Mouse (Mus musculus): ENCODE data around the gene Lyplal1. TPM values are rescaled to one million over a fixed set of nuclear protein-coding genes. Genes with fewer than 3 reads are reported as not detected.

Lyplal1 gene
- 17.7 and 19.5 TPM in 2 replicates for polyA plus RNA-seq (2016; fragmentation: Nextera tagmentation; extraction: Ambion mirVana)

- Histone ChIP-seq H3K4me1 (0 out of 2 replicates have a peak, but pooled peaks cover 2% of the 10 kb centered on the region), H3K9ac (replicated peaks) (peak within 1 kb of the TSS; percentile 73), H3K9me3 (no peaks in the 10 kb centered on the region), H3K27me3 (no peaks in the 10 kb centered on the region), H3K27ac (replicated peaks) (peak within 1 kb of the TSS; percentile 72), H3K4me3 (peak within 1 kb of the TSS; percentile 67), H3K4me2 (replicated peaks) (peak within 1 kb of the TSS; percentile 76), H3K36me3 (no peaks in the 10 kb centered on the region)
- ATAC-seq (ENCODE audit: low FRiP score, low read depth): peak; percentile 97
- WGBS: 5% methylated on average over 43 of the region's 44 CpGs
These were observed at the start of gene Lyplal1 for GRCm38 (mm10) chr1:186116701-186117488. Gene Lyplal1 (minus strand): TSS chr1:186117310.

- 60% methylated on average over 2 of the region's 2 CpGs for WGBS
- ATAC-seq (ENCODE audit: low FRiP score, low read depth): no peak
- no peak overlapping the region for H3K4me2 ChIP-seq (replicated peaks)
These were observed 46.5 kb upstream of the Lyplal1 start for GRCm38 (mm10) chr1:186163616-186164015.

GRCm38 (mm10) chr1:186163206-186163605 is 46.1 kb upstream of the Lyplal1 start:
- H3K27me3 ChIP-seq: no peaks in the 10 kb centered on the region
- H3K36me3 ChIP-seq: no peaks in the 10 kb centered on the region
- no peak overlapping the region for H3K27ac ChIP-seq (replicated peaks)
- H3K4me3 ChIP-seq: no peak overlapping the region
- H3K9me3 ChIP-seq: no peaks in the 10 kb centered on the region
- WGBS: 60% methylated on average over 12 of the region's 12 CpGs
- no peak overlapping the region for H3K9ac ChIP-seq (replicated peaks)
- H3K4me2 ChIP-seq (replicated peaks): no peak overlapping the region
- no peaks in the 10 kb centered on the region for H3K4me1 ChIP-seq
- ATAC-seq (ENCODE audit: low FRiP score, low read depth): no peak

More at GRCm38 (mm10) chr1:186163616-186164015, 46.5 kb upstream of the Lyplal1 start:
- Histone ChIP-seq H3K36me3 (no peaks in the 10 kb centered on the region), H3K4me1 (no peaks in the 10 kb centered on the region), H3K9me3 (no peaks in the 10 kb centered on the region), H3K27ac (replicated peaks) (no peak overlapping the region), H3K4me3 (no peak overlapping the region), H3K27me3 (no peaks in the 10 kb centered on the region), H3K9ac (replicated peaks) (no peak overlapping the region)

GRCm38 (mm10) chr1:186150376-186150775 is 33.3 kb upstream of the Lyplal1 start:
- Histone ChIP-seq H3K36me3 (no peaks in the 10 kb centered on the region), H3K4me2 (replicated peaks) (no peak overlapping the region), H3K9me3 (no peaks in the 10 kb centered on the region), H3K27me3 (no peaks in the 10 kb centered on the region), H3K27ac (replicated peaks) (no peak overlapping the region), H3K4me1 (no peaks in the 10 kb centered on the region), H3K4me3 (no peak overlapping the region), H3K9ac (replicated peaks) (no peak overlapping the region)
- WGBS: 79% methylated on average over 5 of the region's 5 CpGs
- peak; percentile 38; the same call in 1 of the 2 replicates for ATAC-seq (ENCODE audit: low FRiP score, low read depth)

GRCm38 (mm10) chr1:186145444-186145843 is 28.3 kb upstream of the Lyplal1 start:
- Histone ChIP-seq H3K9ac (replicated peaks) (no peak overlapping the region), H3K4me1 (no peaks in the 10 kb centered on the region), H3K9me3 (no peaks in the 10 kb centered on the region), H3K4me3 (no peak overlapping the region), H3K27me3 (no peaks in the 10 kb centered on the region), H3K4me2 (replicated peaks) (no peak overlapping the region), H3K36me3 (no peaks in the 10 kb centered on the region), H3K27ac (replicated peaks) (no peak overlapping the region)
- peak; percentile 47; the same call in 1 of the 2 replicates for ATAC-seq (ENCODE audit: low FRiP score, low read depth)
- WGBS: 51% methylated on average over 6 of the region's 6 CpGs

- WGBS: 83% methylated on average over 2 of the region's 2 CpGs
- H3K4me2 ChIP-seq (replicated peaks): no peak overlapping the region
- H3K27me3 ChIP-seq: no peaks in the 10 kb centered on the region
- no peak overlapping the region for H3K4me3 ChIP-seq
- H3K4me1 ChIP-seq: no peaks in the 10 kb centered on the region
- ATAC-seq (ENCODE audit: low FRiP score, low read depth): no peak
- no peaks in the 10 kb centered on the region for H3K36me3 ChIP-seq
- H3K27ac ChIP-seq (replicated peaks): no peak overlapping the region
- H3K9ac ChIP-seq (replicated peaks): no peak overlapping the region
- no peaks in the 10 kb centered on the region for H3K9me3 ChIP-seq
These were observed 23.1 kb upstream of the Lyplal1 start for GRCm38 (mm10) chr1:186140191-186140590.

- Histone ChIP-seq H3K4me1 (no peaks in the 10 kb centered on the region), H3K4me3 (no peak overlapping the region), H3K4me2 (replicated peaks) (no peak overlapping the region), H3K36me3 (no peaks in the 10 kb centered on the region), H3K9me3 (no peaks in the 10 kb centered on the region), H3K9ac (replicated peaks) (no peak overlapping the region), H3K27me3 (no peaks in the 10 kb centered on the region), H3K27ac (replicated peaks) (no peak overlapping the region)
- WGBS: 72% methylated on average over 12 of the region's 12 CpGs
- no peak for ATAC-seq (ENCODE audit: low FRiP score, low read depth)
These were observed 20.8 kb upstream of the Lyplal1 start for GRCm38 (mm10) chr1:186137873-186138272.

- Histone ChIP-seq H3K9ac (replicated peaks) (no peak overlapping the region), H3K27ac (replicated peaks) (no peak overlapping the region), H3K27me3 (no peaks in the 10 kb centered on the region), H3K36me3 (no peaks in the 10 kb centered on the region), H3K4me3 (no peak overlapping the region), H3K4me1 (no peaks in the 10 kb centered on the region), H3K9me3 (no peaks in the 10 kb centered on the region), H3K4me2 (replicated peaks) (no peak overlapping the region)
- WGBS: 77% methylated on average over 6 of the region's 6 CpGs
- ATAC-seq (ENCODE audit: low FRiP score, low read depth): no peak
These were observed 19.7 kb upstream of the Lyplal1 start for GRCm38 (mm10) chr1:186136636-186137380.

GRCm38 (mm10) chr1:186131465-186131864 is 14.4 kb upstream of the Lyplal1 start:
- no peak overlapping the region for H3K4me2 ChIP-seq (replicated peaks)
- WGBS: 90% methylated on average over 3 of the region's 3 CpGs
- peaks cover 3% of the 10 kb centered on the region; the same call in 1 of the 2 replicates for H3K4me1 ChIP-seq
- H3K9me3 ChIP-seq: no peaks in the 10 kb centered on the region
- H3K4me3 ChIP-seq: no peak overlapping the region
- no peak for ATAC-seq (ENCODE audit: low FRiP score, low read depth)
- no peaks in the 10 kb centered on the region for H3K36me3 ChIP-seq
- no peak overlapping the region for H3K27ac ChIP-seq (replicated peaks)
- H3K9ac ChIP-seq (replicated peaks): no peak overlapping the region
- H3K27me3 ChIP-seq: no peaks in the 10 kb centered on the region

- ATAC-seq (ENCODE audit: low FRiP score, low read depth): no peak
- no peaks in the 10 kb centered on the region for H3K9me3 ChIP-seq
- H3K4me3 ChIP-seq: no peak overlapping the region
- no peaks in the 10 kb centered on the region for H3K27me3 ChIP-seq
- H3K9ac ChIP-seq (replicated peaks): no peak overlapping the region
- H3K4me2 ChIP-seq (replicated peaks): no peak overlapping the region
- H3K4me1 ChIP-seq: peaks cover 3% of the 10 kb centered on the region; the same call in 1 of the 2 replicates
- no peaks in the 10 kb centered on the region for H3K36me3 ChIP-seq
- WGBS: 91% methylated on average over 8 of the region's 8 CpGs
- no peak overlapping the region for H3K27ac ChIP-seq (replicated peaks)
These were observed 11.8 kb upstream of the Lyplal1 start for GRCm38 (mm10) chr1:186128940-186129339.

GRCm38 (mm10) chr1:186126313-186126862 is 9.3 kb upstream of the Lyplal1 start:
- no peaks in the 10 kb centered on the region for H3K9me3 ChIP-seq
- 51% methylated on average over 6 of the region's 6 CpGs for WGBS

GRCm38 (mm10) chr1:186123690-186124089 is 6.6 kb upstream of the Lyplal1 start:
- peaks cover 3% of the 10 kb centered on the region; the same call in 1 of the 2 replicates for H3K4me1 ChIP-seq
- H3K4me2 ChIP-seq (replicated peaks): no peak overlapping the region
- H3K36me3 ChIP-seq: no peaks in the 10 kb centered on the region
- no peak overlapping the region for H3K4me3 ChIP-seq
- no peaks in the 10 kb centered on the region for H3K9me3 ChIP-seq
- no peak overlapping the region for H3K27ac ChIP-seq (replicated peaks)
- ATAC-seq (ENCODE audit: low FRiP score, low read depth): no peak
- H3K27me3 ChIP-seq: no peaks in the 10 kb centered on the region
- H3K9ac ChIP-seq (replicated peaks): no peak overlapping the region

More at GRCm38 (mm10) chr1:186126313-186126862, 9.3 kb upstream of the Lyplal1 start:
- ATAC-seq (ENCODE audit: low FRiP score, low read depth): peak; percentile 77
- no peaks in the 10 kb centered on the region for H3K27me3 ChIP-seq
- H3K9ac ChIP-seq (replicated peaks): no peak overlapping the region
- H3K4me2 ChIP-seq (replicated peaks): no peak overlapping the region
- H3K4me1 ChIP-seq: peaks cover 3% of the 10 kb centered on the region; the same call in 1 of the 2 replicates
- no peak overlapping the region for H3K4me3 ChIP-seq
- no peak overlapping the region for H3K27ac ChIP-seq (replicated peaks)
- H3K36me3 ChIP-seq: no peaks in the 10 kb centered on the region

Measured in midbrain, embryonic 12.5 days (tissue).